Mouse (Mus musculus) stomach, postnatal 0 days (tissue): ENCODE measurements around the gene Calu. TPM values are rescaled to one million over a fixed set of nuclear protein-coding genes. Genes with fewer than 3 reads are reported as not detected.

Experiments
- ATAC-seq: fragments of 200-750 bp; cut with Nextera tagmentation; 2 replicates; pipeline ENCODE4 v1.8.0; 2017; ENCODE audit not compliant: low FRiP score, low TSS enrichment
- DNase-seq: peaks from one replicate; pipeline ENCODE4 v3.0.0-alpha.2; 2016; ENCODE audit warnings: low spot score
- H3K27ac ChIP-seq: fragments of 300-500 bp; sonication (generic); replicated peaks from 2 replicates; pipeline ENCODE4 v1.5.1; 2014; ENCODE audit warnings: mild to moderate bottlenecking, control low read depth
- H3K27me3 ChIP-seq: fragments of 300-500 bp; sonication (generic); 2 replicates; pipeline ENCODE4 v1.6.1; 2014; ENCODE audit warnings: low read length; ENCODE audit not compliant: control insufficient read depth, insufficient read depth
- H3K36me3 ChIP-seq: fragments of 300-500 bp; sonication (generic); 2 replicates; pipeline ENCODE4 v1.6.1; 2014; ENCODE audit warnings: low read length, mixed read lengths; ENCODE audit not compliant: control insufficient read depth, insufficient read depth
- H3K4me1 ChIP-seq: fragments of 300-500 bp; sonication (generic); replicated peaks from 2 replicates; pipeline ENCODE4 v1.6.1; 2014; ENCODE audit warnings: antibody characterized with exemption; ENCODE audit not compliant: control insufficient read depth, insufficient read depth
- H3K4me2 ChIP-seq: fragments of 300-500 bp; sonication (generic); replicated peaks from 2 replicates; pipeline ENCODE4 v1.6.1; 2014; ENCODE audit warnings: low read depth, mild to moderate bottlenecking, control low read depth, moderate library complexity
- H3K4me3 ChIP-seq: fragments of 300-500 bp; sonication (generic); 2 replicates; pipeline ENCODE4 v1.5.1; 2014; ENCODE audit warnings: low read depth, low read length, control low read depth
- H3K9ac ChIP-seq: fragments of 300-500 bp; sonication (generic); 2 replicates; pipeline ENCODE4 v1.6.1; 2014; ENCODE audit warnings: mild to moderate bottlenecking, low read length, control low read depth, mixed read lengths
- H3K9me3 ChIP-seq: fragments of 300-500 bp; sonication (generic); 2 replicates; pipeline ENCODE4 v1.6.1; 2016; ENCODE audit warnings: low read length; ENCODE audit not compliant: control insufficient read depth
- CTCF ChIP-seq: IDR thresholded peaks from 2 replicates; pipeline ENCODE4 v1.5.1; 2016; ENCODE audit warnings: antibody characterized with exemption, low read depth, mild to moderate bottlenecking, moderate library complexity
- EP300 ChIP-seq: optimal IDR thresholded peaks from 2 replicates; pipeline ENCODE3; 2016; ENCODE audit warnings: antibody characterized with exemption
- WGBS: fragments of 180-500 bp; shearing (Covaris S2); extraction: QIAGEN DNeasy Blood & Tissue Kit; methylation state at CpG from one replicate; pipeline ENCODE4 v1.1.7; 2014; 5-methylcytosine and 5-hydroxymethylcytosine counted together
- microRNA-seq: library from miRNA; unstranded; fragments of <30 nt; microRNA quantifications from one replicate; pipeline ENCODE4, GENCODE M21; 2016
- polyA plus RNA-seq: library from polyadenylated mRNA; unstranded; fragments of >200 nt; fragmentation: Nextera tagmentation; extraction: Ambion mirVana; gene quantifications from 2 replicates; pipeline ENCODE4 v1.2.1, GENCODE M21; 2015

Gene Calu
- polyA plus RNA-seq, 1 experiment from 2014 or later, result 205 TPM

DNA sequence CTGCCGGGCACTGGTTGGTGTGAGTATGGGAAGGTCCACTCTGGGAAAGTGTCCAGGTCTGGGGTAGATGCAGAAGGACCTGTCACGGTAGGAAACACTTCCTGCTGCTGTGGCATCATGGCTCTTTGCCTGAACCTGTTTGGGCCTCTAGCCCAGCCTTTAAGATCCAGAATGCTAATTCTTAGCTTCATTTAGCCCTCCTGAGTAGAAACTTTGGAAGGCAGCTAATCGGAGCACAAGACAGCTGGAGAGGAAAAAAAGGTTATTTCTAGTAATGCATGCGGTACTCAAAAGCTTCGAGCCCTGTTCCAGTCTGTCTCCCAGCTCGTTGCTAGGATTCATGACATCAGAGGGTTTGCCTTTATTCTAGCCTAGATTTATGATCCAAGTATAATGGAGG, 58.5 kb downstream of the Calu start:
- WGBS, result 68% methylated on average over 6 of the region's 6 CpGs
- Histone ChIP-seq H3K4me3 (no peak overlapping the region), H3K9me3 (no peaks in the 10 kb centered on the region), H3K36me3 (no peaks in the 10 kb centered on the region; the same call in 1 of the 2 replicates), H3K27me3 (no peaks in the 10 kb centered on the region), H3K27ac (no peak overlapping the region), H3K9ac (no peak overlapping the region), H3K4me2 (no peak overlapping the region), H3K4me1 (no peaks in the 10 kb centered on the region)
- no peak for TF ChIP-seq EP300
- TF ChIP-seq CTCF, result no peak
- DNase-seq, result no peak
- no peak for ATAC-seq

DNA sequence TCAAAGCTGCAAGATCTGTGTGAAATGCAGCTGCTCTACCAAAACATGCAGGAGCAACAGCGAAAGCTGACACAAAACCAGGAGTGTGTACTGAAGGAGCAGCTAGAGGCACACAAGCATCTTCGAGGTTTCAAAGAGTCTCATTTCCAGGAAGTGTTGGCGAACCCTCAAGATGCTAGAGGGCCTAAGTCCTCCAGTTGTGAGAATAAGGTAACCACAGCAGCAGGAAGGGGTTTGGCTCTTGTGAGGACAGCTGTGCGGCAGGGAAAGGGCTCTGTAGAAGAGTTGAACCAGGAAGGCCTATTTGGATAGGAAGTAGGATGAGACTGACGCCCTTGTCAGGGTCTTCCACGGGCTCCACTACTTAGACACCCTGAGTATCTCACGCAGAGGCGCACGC, 67.6 kb downstream of the Calu start:
- WGBS, result 77% methylated on average over 9 of the region's 9 CpGs
- TF ChIP-seq CTCF (no peak), EP300 (no peak)

GRCm38 (mm10) chr6:29420596-29420995, 72.7 kb downstream of the Calu start:
- Histone ChIP-seq H3K4me1 (no peaks in the 10 kb centered on the region), H3K36me3 (no peaks in the 10 kb centered on the region)

More for the DNA sequence above, 67.6 kb downstream of the Calu start:
- ATAC-seq, result no peak
- Histone ChIP-seq H3K27me3 (no peaks in the 10 kb centered on the region), H3K9ac (no peak overlapping the region), H3K4me1 (no peaks in the 10 kb centered on the region), H3K27ac (no peak overlapping the region), H3K4me3 (no peak overlapping the region), H3K9me3 (no peaks in the 10 kb centered on the region), H3K4me2 (no peak overlapping the region), H3K36me3 (no peaks in the 10 kb centered on the region; the same call in 1 of the 2 replicates)
- DNase-seq, result no peak

DNA sequence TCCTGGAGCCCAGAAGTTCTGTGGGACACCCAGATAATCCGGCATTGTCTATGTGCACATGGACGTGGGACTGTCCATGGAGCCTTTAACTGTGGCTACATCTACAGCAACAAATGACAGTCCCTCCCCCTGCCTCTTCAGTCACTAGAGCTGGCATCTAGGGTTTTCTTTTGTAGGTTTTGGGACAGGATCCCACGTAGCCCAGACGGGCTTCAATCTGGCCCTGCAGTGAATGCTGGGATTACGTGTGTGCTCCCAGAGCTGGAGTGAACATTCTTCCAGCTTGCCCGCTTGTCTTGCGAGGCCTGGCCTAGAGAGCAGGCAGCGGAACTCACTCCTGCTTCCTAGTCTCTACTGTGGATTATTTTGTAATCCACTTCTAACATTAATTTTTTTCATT, 77.2 kb downstream of the Calu start:
- no peak for DNase-seq
- Histone ChIP-seq H3K27me3 (no peaks in the 10 kb centered on the region), H3K36me3 (no peaks in the 10 kb centered on the region), H3K4me3 (no peak overlapping the region), H3K9ac (no peak overlapping the region), H3K4me1 (no peaks in the 10 kb centered on the region), H3K9me3 (no peaks in the 10 kb centered on the region), H3K27ac (no peak overlapping the region), H3K4me2 (no peak overlapping the region)
- WGBS, result 84% methylated on average over 8 of the region's 8 CpGs
- ATAC-seq, result no peak
- TF ChIP-seq CTCF, result no peak
- TF ChIP-seq EP300, result no peak

More at GRCm38 (mm10) chr6:29420596-29420995, 72.7 kb downstream of the Calu start:
- ATAC-seq, result no peak
- no peak for DNase-seq
- Histone ChIP-seq H3K4me3 (no peak overlapping the region), H3K9ac (no peak overlapping the region), H3K27ac (no peak overlapping the region), H3K27me3 (no peaks in the 10 kb centered on the region), H3K9me3 (no peaks in the 10 kb centered on the region), H3K4me2 (no peak overlapping the region)
- 89% methylated on average over 2 of the region's 2 CpGs for WGBS
- TF ChIP-seq EP300, result no peak
- TF ChIP-seq CTCF, result no peak

DNA sequence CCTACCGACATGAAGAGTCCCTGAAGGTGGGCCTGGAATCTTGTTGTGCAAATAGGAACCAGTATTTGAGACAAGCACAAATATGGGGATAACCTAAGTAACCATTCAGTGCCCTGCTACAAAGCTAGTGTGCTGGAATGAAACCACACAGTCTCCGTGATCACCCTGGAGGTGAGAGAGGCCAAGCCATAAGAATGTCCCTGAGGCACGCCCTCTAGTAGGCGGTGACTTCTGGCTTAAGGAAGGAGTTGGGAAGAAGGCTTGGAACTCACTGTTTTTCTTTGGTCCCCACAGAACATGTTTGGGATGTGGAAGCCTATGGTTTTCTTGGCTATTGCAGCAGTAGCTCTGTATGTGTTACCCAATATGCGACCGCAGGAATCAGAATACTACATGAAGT, 78.5 kb downstream of the Calu start:
- H3K27me3 ChIP-seq, result no peaks in the 10 kb centered on the region
- H3K27ac ChIP-seq, result no peak overlapping the region
- no peaks in the 10 kb centered on the region for H3K4me1 ChIP-seq
- TF ChIP-seq EP300, result no peak
- no peak for TF ChIP-seq CTCF
- no peak overlapping the region for H3K4me2 ChIP-seq
- no peaks in the 10 kb centered on the region for H3K36me3 ChIP-seq
- DNase-seq (no peak), ATAC-seq (no peak)
- WGBS, result 59% methylated on average over 6 of the region's 6 CpGs
- no peak overlapping the region for H3K9ac ChIP-seq
- no peaks in the 10 kb centered on the region for H3K9me3 ChIP-seq
- H3K4me3 ChIP-seq, result no peak overlapping the region

Small RNA genes lying within 50 kb of the gene (microRNA-seq; reads per million reads assigned to microRNA genes)
- gene Gm26220 (not detected), gene Gm44354 (not detected)

Other genes starting within 250 kb of the Calu start
- 10.8 and 11.8 TPM in 2 replicates for gene Rbm28, start 183.1 kb upstream of the Calu start, polyA plus RNA-seq
- gene Prrt4, start 168.5 kb upstream of the Calu start, polyA plus RNA-seq, result 0.30 and 0.33 TPM in 2 replicates
- 26.9 and 28.0 TPM in 2 replicates for gene Impdh1, start 131.7 kb upstream of the Calu start, polyA plus RNA-seq
- gene Hilpda, start 75.6 kb upstream of the Calu start, polyA plus RNA-seq, result 29.8 and 34.1 TPM in 2 replicates
- gene Fam71f2, start 68.5 kb upstream of the Calu start, polyA plus RNA-seq, result 0.11 TPM in 1 of 2 replicates, not detected in the other
- not detected in 2 replicates for gene Fam71f1, start 28.9 kb upstream of the Calu start, polyA plus RNA-seq
- 1.9 and 2.1 TPM in 2 replicates for gene Opn1sw, start 40.4 kb downstream of the Calu start, polyA plus RNA-seq
- gene Ccdc136, start 48.2 kb downstream of the Calu start, polyA plus RNA-seq, result 12.4 and 12.6 TPM in 2 replicates
- gene Flnc, start 85.2 kb downstream of the Calu start, polyA plus RNA-seq, result 5.5 and 5.9 TPM in 2 replicates
- gene Atp6v1f, start 119.6 kb downstream of the Calu start, polyA plus RNA-seq, result 263 and 269 TPM in 2 replicates
- gene Atp6v1fnb, start 123.4 kb downstream of the Calu start, polyA plus RNA-seq, result not detected in 2 replicates
- gene Kcp, start 159.9 kb downstream of the Calu start, polyA plus RNA-seq, result 3.8 and 6.1 TPM in 2 replicates
- 9.3 and 11.5 TPM in 2 replicates for gene Irf5, start 178.6 kb downstream of the Calu start, polyA plus RNA-seq